Mouse (Mus musculus) monocyte, adult 2 months (primary cell): ENCODE data around the gene Ece1.

Experiments used
- DNase-seq, 2 experiments: peaks; one replicate each; pipeline ENCODE4 v3.0.0; 2022; ENCODE audit warnings: low spot score in 2 of 2, low read depth in 1 of 2

The Ece1 gene

GRCm38 (mm10) chr4:137913321-137914057 lies 51.5 kb downstream of the Ece1 start:
- DNase-seq = peak; percentile 50 to 69

- DNase-seq = no peak
These were observed 55.6 kb downstream of the Ece1 start for GRCm38 (mm10) chr4:137917591-137917990.

- no peak for DNase-seq
These were observed 56.5 kb downstream of the Ece1 start for GRCm38 (mm10) chr4:137918559-137918958.

- DNase-seq = no peak
These were observed 57.1 kb downstream of the Ece1 start for GRCm38 (mm10) chr4:137919116-137919515.

- DNase-seq = no peak
These were observed 58.0 kb downstream of the Ece1 start for GRCm38 (mm10) chr4:137920005-137920404.

- no peak for DNase-seq
These were observed 58.5 kb downstream of the Ece1 start for GRCm38 (mm10) chr4:137920500-137920961.

- no peak for DNase-seq
These were observed 59.5 kb downstream of the Ece1 start for GRCm38 (mm10) chr4:137921510-137921909.

- no peak for DNase-seq
These were observed 61.0 kb downstream of the Ece1 start for GRCm38 (mm10) chr4:137923052-137923451.

- DNase-seq = no peak
These were observed 63.1 kb downstream of the Ece1 start for GRCm38 (mm10) chr4:137925176-137925575.

GRCm38 (mm10) chr4:137926161-137926560 lies 64.1 kb downstream of the Ece1 start:
- DNase-seq = no peak

- no peak for DNase-seq
These were observed 65.1 kb downstream of the Ece1 start for GRCm38 (mm10) chr4:137927136-137927535.

- DNase-seq = no peak
These were observed 65.9 kb downstream of the Ece1 start for GRCm38 (mm10) chr4:137927741-137928535.

- DNase-seq = no peak
These were observed 66.8 kb downstream of the Ece1 start for GRCm38 (mm10) chr4:137928813-137929212.

- DNase-seq = no peak
These were observed 67.4 kb downstream of the Ece1 start for GRCm38 (mm10) chr4:137929341-137930016.

GRCm38 (mm10) chr4:137930500-137931008 lies 68.5 kb downstream of the Ece1 start:
- DNase-seq = no peak

- no peak for DNase-seq
These were observed 69.1 kb downstream of the Ece1 start for GRCm38 (mm10) chr4:137931009-137931757.

- DNase-seq = no peak
These were observed 70.6 kb downstream of the Ece1 start for GRCm38 (mm10) chr4:137932554-137933178.

GRCm38 (mm10) chr4:137933328-137933727 lies 71.3 kb downstream of the Ece1 start:
- no peak for DNase-seq

GRCm38 (mm10) chr4:137936134-137936533 lies 74.1 kb downstream of the Ece1 start:
- DNase-seq = no peak

- DNase-seq = no peak
These were observed 78.0 kb downstream of the Ece1 start for GRCm38 (mm10) chr4:137940061-137940460.
